Mouse (Mus musculus): ENCODE results near the gene Nin.
A peak's percentile ranks its signal among the peaks of the same experiment; 100 is the strongest.

Gene Nin

DNA sequence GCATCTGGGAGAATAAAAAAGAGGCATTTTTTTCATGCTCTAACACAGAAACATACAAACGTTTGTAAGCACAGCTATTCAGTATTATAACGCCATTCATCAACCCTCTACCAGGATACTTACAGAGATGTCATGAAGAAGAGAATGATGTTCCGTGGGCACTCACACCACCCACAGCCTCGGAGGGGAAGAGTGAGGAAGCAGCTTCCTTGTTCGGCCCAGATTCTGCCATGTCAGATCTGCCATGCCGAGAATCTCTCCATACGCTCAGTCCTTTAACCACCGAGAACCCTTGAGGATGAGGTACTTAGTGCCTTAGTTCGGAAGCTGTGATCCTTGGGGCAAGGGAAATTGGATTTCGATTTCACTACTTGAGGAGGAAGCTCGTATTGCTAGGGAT is at the start of gene Nin:
Gene Nin (minus strand): TSS at position 367 of the 400 bp plus-strand sequence.
- peak; percentile 50 for DNase-seq (ENCODE audit: low read depth, low spot score)

- no peak for DNase-seq (ENCODE audit: low read depth, low spot score)
Measured at GRCm38 (mm10) chr12:70161057-70161456, 47.5 kb upstream of the Nin start.

DNA sequence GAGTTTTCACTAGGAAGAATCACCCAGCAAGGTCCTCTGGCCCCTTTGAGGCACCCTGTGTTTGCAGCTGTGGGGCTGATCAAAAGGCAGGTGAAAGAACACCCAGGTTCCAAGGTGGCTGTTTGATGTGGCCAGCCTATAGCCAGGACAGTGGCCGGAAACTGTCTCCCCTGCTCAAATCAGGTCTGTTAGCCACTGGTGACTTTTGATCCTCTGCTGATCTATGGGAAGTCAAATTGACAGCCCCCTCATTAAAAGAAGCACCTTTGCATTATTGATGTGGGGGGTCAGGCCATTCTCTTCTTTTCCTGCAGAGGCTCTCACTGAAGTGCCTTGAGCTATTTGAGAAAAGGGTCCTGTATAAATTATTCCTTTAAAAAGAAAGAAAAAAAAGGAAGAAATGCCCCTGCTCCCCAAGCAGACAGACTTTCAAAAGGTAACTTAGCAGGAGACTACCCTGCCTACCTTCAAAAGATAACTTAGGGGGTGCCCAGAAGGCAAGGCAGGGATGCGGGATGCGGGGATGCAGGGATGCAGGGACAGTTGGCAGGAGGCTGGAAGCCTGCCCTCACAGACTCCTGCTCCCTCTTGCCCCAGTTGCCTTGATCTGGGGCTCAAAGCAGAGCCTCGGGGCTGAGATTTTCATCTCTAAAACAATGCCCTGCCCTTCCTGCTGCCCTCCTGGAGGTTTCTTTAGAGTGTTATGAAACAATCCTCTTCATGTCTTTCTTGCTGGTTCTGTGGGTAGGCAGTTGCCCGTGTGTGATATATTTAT is 44.0 kb upstream of the Nin start:
- peak; percentile 52 for DNase-seq (ENCODE audit: low read depth, low spot score)

- no peak for DNase-seq (ENCODE audit: low read depth, low spot score)
Measured at GRCm38 (mm10) chr12:70156222-70156621, 42.7 kb upstream of the Nin start.

GRCm38 (mm10) chr12:70153842-70154241 is 40.3 kb upstream of the Nin start, which contains the start of gene Abhd12b:
TSS of gene Abhd12b (plus strand) at chr12:70154142.
- no peak for DNase-seq (ENCODE audit: low read depth, low spot score)

- peak; percentile 39 for DNase-seq (ENCODE audit: low read depth, low spot score)
Measured at GRCm38 (mm10) chr12:70148631-70149265, 35.2 kb upstream of the Nin start.

- DNase-seq (ENCODE audit: low read depth, low spot score): peak; percentile 33
Measured at GRCm38 (mm10) chr12:70147986-70148630, 34.6 kb upstream of the Nin start.

- no peak for DNase-seq (ENCODE audit: low read depth, low spot score)
Measured at GRCm38 (mm10) chr12:70145586-70145985, 32.1 kb upstream of the Nin start.

DNA sequence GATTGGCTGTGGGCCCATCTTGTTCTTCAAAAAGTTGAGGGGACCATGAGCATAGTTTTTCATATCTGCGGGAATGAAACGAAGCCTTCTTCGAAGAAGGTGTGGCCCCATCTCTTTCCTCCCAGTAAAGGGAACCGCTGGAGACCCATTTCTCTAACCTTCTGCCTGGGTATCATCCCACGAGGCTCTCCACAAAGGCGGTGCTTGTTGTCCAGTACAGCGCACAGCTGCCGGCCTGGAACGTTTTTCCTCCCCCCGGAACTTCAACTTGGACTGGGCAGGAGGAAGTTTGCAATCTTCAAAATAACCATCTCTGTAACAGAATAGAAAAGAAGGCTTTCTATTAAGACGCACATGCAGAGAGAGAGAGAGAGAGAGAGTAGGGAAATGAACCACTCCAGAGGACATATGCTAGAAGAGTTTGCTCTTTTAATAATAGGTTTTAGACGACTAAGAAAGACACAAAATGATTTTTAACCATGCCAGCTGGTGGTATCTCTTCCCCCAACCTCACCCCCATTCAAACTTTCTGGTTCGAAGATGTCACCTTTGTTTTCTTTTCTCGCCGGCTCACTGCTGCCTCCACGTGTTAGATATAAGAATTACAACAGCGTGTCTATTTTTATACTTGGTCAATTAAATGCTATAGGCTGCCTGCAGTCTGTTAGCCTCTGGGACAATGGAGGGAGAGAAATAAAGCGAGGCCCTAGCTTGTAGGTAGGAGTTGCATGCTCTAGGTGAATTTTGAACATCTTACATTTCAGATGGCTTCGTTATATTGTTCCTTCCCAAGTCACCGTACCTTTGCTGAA is 31.3 kb upstream of the Nin start:
- DNase-seq (ENCODE audit: low read depth, low spot score): peak; percentile 66

- peak; percentile 35 for DNase-seq (ENCODE audit: low read depth, low spot score)
Measured at GRCm38 (mm10) chr12:70144106-70144587, 30.6 kb upstream of the Nin start.

DNA sequence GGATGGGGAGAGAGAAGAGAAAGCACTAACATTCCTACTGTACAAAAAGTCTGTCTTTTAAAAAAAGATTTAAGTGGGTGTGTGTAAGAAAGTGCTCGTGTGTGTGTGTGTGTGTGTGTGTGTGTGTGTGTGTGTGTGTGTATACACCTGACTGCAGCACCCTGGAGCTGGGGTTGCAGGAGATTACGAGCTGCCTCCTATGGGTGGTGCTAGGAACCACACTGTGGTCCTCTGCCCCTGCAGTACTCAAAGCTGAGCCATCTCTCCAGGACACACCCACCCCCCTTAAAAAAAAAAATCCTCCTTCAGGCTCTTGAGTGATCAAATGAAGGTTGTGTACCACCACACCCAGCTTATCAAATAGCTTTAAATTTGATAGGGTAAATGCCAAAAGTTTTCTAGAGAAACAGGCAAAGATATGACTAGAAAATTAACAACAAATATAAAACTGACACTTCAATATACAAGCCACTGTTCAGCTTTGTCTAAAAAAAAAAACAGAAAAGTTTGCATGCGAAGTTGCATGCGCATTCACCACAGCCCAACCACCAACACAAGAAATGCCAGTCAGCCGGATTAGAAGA is 27.6 kb upstream of the Nin start:
- no peak for DNase-seq (ENCODE audit: low read depth, low spot score)

DNA sequence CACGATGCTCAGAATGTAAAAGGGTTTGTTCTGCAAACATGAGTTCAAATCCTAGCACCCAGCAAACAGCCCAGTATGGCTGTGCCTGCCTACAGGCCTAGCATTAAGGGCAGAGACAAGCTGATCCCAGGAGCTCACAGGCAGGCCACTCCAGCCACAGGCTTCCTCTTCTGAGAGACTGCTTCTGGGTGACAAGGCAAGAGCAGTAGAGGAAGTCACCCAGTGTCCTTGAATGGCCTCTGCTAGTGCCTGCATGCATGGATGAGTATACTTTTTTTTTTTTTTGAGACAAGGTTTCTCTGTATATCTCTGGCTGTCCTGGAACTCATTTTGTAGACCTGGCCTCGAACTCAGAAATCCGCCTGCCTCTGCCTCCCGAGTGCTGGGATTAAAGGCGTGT is 27.0 kb upstream of the Nin start:
- DNase-seq (ENCODE audit: low read depth, low spot score): no peak

GRCm38 (mm10) chr12:70139871-70140270 is 26.4 kb upstream of the Nin start:
- DNase-seq (ENCODE audit: low read depth, low spot score): no peak

DNA sequence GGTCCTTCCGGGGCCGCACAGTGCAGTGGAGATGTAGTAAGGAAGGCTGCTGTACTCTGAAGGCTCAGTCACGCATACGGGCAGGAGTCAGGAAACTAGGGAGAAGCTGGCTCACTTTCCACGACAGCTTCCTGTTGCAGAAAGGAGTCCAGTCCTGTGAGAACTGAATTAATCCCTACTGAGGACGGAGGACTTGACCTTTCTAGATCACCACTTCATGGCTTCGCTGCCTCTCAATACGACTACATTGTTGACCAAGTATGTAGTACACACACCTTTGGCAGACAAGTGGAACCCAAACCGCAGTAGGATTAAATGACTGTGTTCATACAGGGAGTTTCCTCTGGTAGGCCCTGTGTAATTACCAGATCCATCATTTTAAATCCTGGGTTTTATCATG is 24.1 kb upstream of the Nin start:
- no peak for DNase-seq (ENCODE audit: low read depth, low spot score)

DNA sequence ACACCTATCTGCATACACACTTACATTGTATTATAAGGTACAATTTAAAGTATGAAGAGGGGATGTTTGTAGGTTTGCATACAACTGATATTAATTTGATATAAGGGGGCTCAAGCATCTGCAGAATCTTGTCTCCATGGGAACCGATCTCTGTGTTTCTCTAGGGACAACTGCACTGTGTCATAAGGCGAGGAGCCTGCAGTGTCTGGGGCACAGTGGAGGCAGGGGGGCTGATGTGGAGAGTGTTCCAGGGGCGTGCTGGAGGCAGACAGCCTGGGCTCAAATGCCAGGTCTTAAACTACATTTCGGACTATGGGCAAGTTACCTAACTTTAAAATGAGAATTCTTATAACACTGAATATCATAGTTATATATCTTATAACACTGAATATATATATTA is 23.6 kb upstream of the Nin start:
- DNase-seq (ENCODE audit: low read depth, low spot score): no peak

GRCm38 (mm10) chr12:70136185-70136756 is 22.8 kb upstream of the Nin start:
- DNase-seq (ENCODE audit: low read depth, low spot score): no peak

- DNase-seq (ENCODE audit: low read depth, low spot score): no peak
Measured at GRCm38 (mm10) chr12:70134627-70135235, 21.2 kb upstream of the Nin start.

- DNase-seq (ENCODE audit: low read depth, low spot score): peak; percentile 65
Measured at GRCm38 (mm10) chr12:70131042-70131675, 17.6 kb upstream of the Nin start.

- no peak for DNase-seq (ENCODE audit: low read depth, low spot score)
Measured at GRCm38 (mm10) chr12:70129105-70129504, 15.6 kb upstream of the Nin start.

GRCm38 (mm10) chr12:70126626-70127025 is 13.1 kb upstream of the Nin start:
- no peak for DNase-seq (ENCODE audit: low read depth, low spot score)

All from brain, adult 2 months (tissue).